Mouse (Mus musculus): Measurements from ENCODE around the gene Slco3a1.

GRCm38 (mm10) chr7:74499470-74499869 lies 55.1 kb downstream of the Slco3a1 start:
- TF ChIP-seq CHD2 (IDR thresholded peaks at IDR 0.05; ENCODE audit: low read depth, low read length) (no peak), HCFC1 (IDR thresholded peaks at IDR 0.05; ENCODE audit: borderline replicate concordance, insufficient read depth, low read length) (no peak), ZNF384 (IDR thresholded peaks at IDR 0.05; ENCODE audit: low read depth, low read length) (no peak)
